In the genomic region with DNA sequence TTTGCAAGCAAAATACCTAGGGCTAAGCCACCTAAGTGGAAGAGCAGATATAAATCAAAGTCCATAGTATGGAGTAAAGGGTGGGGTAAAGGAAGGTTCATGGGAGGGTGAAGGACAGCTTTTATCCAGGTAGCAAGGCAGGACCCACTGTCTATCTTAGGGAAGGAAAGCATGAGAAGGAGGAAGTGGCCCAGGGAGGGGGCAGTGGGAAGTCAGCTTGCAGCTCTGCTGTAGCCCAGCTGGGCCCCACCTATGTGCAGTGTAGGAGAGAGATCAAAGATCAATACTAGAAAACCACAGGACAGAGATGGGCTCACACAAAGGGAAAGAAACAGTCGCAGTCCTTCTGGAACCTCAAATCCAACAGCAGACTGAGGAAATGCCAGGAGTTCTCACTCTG, we compare ENCODE assay signal across 20 mouse cellular contexts. TPM values are rescaled to one million over a fixed set of nuclear protein-coding genes. Genes with fewer than 3 reads are reported as not detected.
"Had no signal": no experiment of that assay in that cellular context is flagged by ENCODE, and none has a peak within 500 bp of the region (broad histone marks: within the 10 kb centered on the region; RNA-seq: fewer than 3 reads in every experiment).

No protein-coding gene starts in this region.

- H3K4me3 ChIP-seq: limb, embryonic 10.5 days; limb, embryonic 13.5 days; megakaryocyte, embryonic 14.5 days; midbrain, embryonic 10.5 days; midbrain, embryonic 13.5 days; stomach, embryonic 15.5 days had no signal

- H3K9ac ChIP-seq: limb, embryonic 13.5 days; liver, embryonic 14.5 days; liver, postnatal 0 days; lung, embryonic 14.5 days; midbrain, embryonic 13.5 days; stomach, embryonic 15.5 days had no signal

- H3K36me3 ChIP-seq: limb, embryonic 10.5 days; limb, embryonic 13.5 days; midbrain, embryonic 10.5 days; midbrain, embryonic 13.5 days; stomach, embryonic 15.5 days had no signal

- ATAC-seq: liver, postnatal 0 days; lung, postnatal 0 days; midbrain, embryonic 13.5 days had no signal

- H3K4me1 ChIP-seq: limb, embryonic 10.5 days; limb, embryonic 13.5 days; megakaryocyte, embryonic 14.5 days; midbrain, embryonic 10.5 days; midbrain, embryonic 13.5 days; stomach, embryonic 15.5 days had no signal

- DNase-seq: kidney, adult 18-20 months; kidney, adult 9 months; kidney, postnatal 14 days; kidney, postnatal 4 days; liver; liver, postnatal 0 days; lung, embryonic 14.5 days; spleen, adult 18-20 months; thymus, postnatal 25 days had no signal

- H3K9me3 ChIP-seq: limb, embryonic 10.5 days; stomach, embryonic 15.5 days had no signal

- H3K27ac ChIP-seq: limb, embryonic 10.5 days; limb, embryonic 13.5 days; liver, embryonic 14.5 days; midbrain, embryonic 10.5 days; midbrain, embryonic 13.5 days; stomach, embryonic 15.5 days had no signal

- H3K27me3 ChIP-seq: stomach, embryonic 15.5 days had no signal

- H3K4me2 ChIP-seq: limb, embryonic 13.5 days; lung, embryonic 14.5 days; midbrain, embryonic 13.5 days; stomach, embryonic 15.5 days had no signal

RNA-seq across cellular contexts. Expression of a gene that starts 1.1 kb away (rescaled TPM):
- polyA plus RNA-seq: kidney, embryonic 16.5 days; limb, embryonic 10.5 days; limb, embryonic 13.5 days; liver, embryonic 14.5 days; lung, embryonic 14.5 days; lung, postnatal 0 days; midbrain, embryonic 10.5 days; midbrain, embryonic 13.5 days; neural tube, embryonic 11.5 days; neural tube, embryonic 14.5 days had no signal
